Mouse (Mus musculus): ENCODE measurements at regions not wholly inside any gene's neighbourhood (a gene's known extent, or its start where the extent isn't known, plus 50 kb on each side); places are given as distances from the start of the nearest gene placed in this dataset.

- TF ChIP-seq GATA1 (IDR thresholded peaks at IDR 0.05; ENCODE audit: borderline replicate concordance, low read length) (no peak), FLI1 (IDR thresholded peaks at IDR 0.05; ENCODE audit: low read length) (no peak)
Observed at GRCm38 (mm10) chr4:56638704-56639478, 101.0 kb upstream of the Gm26657 start.
